Mouse (Mus musculus) bone marrow, adult 2 months (tissue): ENCODE data around the gene Gys1.

ENCODE experiments used
- CTCF ChIP-seq: fragments of 200-500 bp; IDR thresholded peaks from 2 replicates; pipeline ENCODE4 v1.5.1; 2011; ENCODE audit warnings: low read length, control low read depth; ENCODE audit not compliant: control insufficient read depth, insufficient read depth
- POLR2A ChIP-seq: fragments of 200-500 bp; IDR thresholded peaks from 2 replicates; pipeline ENCODE4 v1.6.1; 2011; ENCODE audit warnings: low read depth, mild to moderate bottlenecking, control low read depth, low read length, borderline replicate concordance; ENCODE audit not compliant: control insufficient read depth

GRCm38 (mm10) chr7:45396787-45397186 lies 37.9 kb upstream of the Gys1 start:
- TF ChIP-seq CTCF (no peak), POLR2A (no peak)
